ENCODE assay signal across 25 mouse cellular contexts in the genomic region with DNA sequence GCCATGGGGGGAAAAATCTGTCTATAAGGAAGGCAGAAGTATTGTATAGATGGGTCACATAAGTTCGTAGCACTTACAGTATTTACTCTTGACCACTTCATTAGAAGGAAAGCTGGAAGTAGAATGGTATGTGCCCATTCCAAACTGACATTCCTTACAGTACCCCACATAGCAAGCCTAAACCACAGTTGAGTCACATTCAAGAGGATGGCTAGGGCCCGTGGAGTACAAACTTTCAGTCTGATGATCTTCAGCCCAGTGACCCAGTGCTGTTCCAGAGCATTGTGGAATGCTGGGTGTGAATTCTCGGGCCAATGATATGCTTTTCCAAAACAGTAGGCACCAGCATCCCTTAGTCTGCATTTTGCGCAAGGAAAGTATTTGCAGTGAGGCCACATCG.
"Had no signal": no experiment of that assay in that cellular context is flagged by ENCODE, and none has a peak within 500 bp of the region (broad histone marks: within the 10 kb centered on the region; RNA-seq: fewer than 3 reads in every experiment).

No protein-coding gene starts in this region.

- H3K4me3 ChIP-seq: heart, embryonic 10.5 days; heart, embryonic 12.5 days; hindbrain, embryonic 10.5 days; hindbrain, embryonic 12.5 days; intestine, embryonic 15.5 days; layer of hippocampus, adult 2 months; left cerebral cortex, adult 2 months; limb, embryonic 10.5 days; limb, embryonic 12.5 days; liver, embryonic 13.5 days had no signal

- ATAC-seq: hindbrain, embryonic 16.5 days; inflammation-experienced regulatory T-cells, adult 6 months; intestine, embryonic 15.5 days; intestine, postnatal 0 days had no signal

- H3K27me3 ChIP-seq: heart, embryonic 12.5 days; hindbrain, embryonic 12.5 days; intestine, embryonic 15.5 days; limb, embryonic 12.5 days; liver, embryonic 13.5 days had no signal

- H3K9me3 ChIP-seq: heart, embryonic 10.5 days; heart, embryonic 12.5 days; hindbrain, embryonic 10.5 days; hindbrain, embryonic 12.5 days; intestine, embryonic 15.5 days; limb, embryonic 10.5 days; limb, embryonic 12.5 days; liver, embryonic 13.5 days had no signal

- H3K9ac ChIP-seq: heart, embryonic 12.5 days; hindbrain, embryonic 12.5 days; hindbrain, embryonic 14.5 days; intestine, embryonic 15.5 days; limb, embryonic 12.5 days; liver, embryonic 13.5 days had no signal

- H3K4me2 ChIP-seq: heart, embryonic 12.5 days; hindbrain, embryonic 12.5 days; hindbrain, embryonic 14.5 days; intestine, embryonic 15.5 days; limb, embryonic 12.5 days; liver, embryonic 11.5 days; liver, embryonic 13.5 days had no signal

- DNase-seq: gastrocnemius, postnatal 14 days; heart, adult 18-20 months; heart, postnatal 10 days; heart, postnatal 4 days; kidney, adult 18-20 months; kidney, adult 8-10 months; kidney, postnatal 10 days; kidney, postnatal 25 days; kidney, postnatal 4 days; liver; liver, embryonic 13.5 days had no signal

- H3K27ac ChIP-seq: heart, embryonic 10.5 days; hindbrain, embryonic 10.5 days; hindbrain, embryonic 12.5 days; hindbrain, embryonic 14.5 days; intestine, embryonic 15.5 days; layer of hippocampus, adult 2 months; left cerebral cortex, adult 2 months; limb, embryonic 10.5 days; limb, embryonic 12.5 days; liver, embryonic 13.5 days had no signal

- H3K4me1 ChIP-seq: heart, embryonic 10.5 days; heart, embryonic 12.5 days; hindbrain, embryonic 10.5 days; hindbrain, embryonic 12.5 days; intestine, embryonic 15.5 days; limb, embryonic 10.5 days; limb, embryonic 12.5 days; liver, embryonic 13.5 days had no signal

- H3K36me3 ChIP-seq: heart, embryonic 10.5 days; heart, embryonic 12.5 days; hindbrain, embryonic 10.5 days; hindbrain, embryonic 12.5 days; intestine, embryonic 15.5 days; limb, embryonic 10.5 days; limb, embryonic 12.5 days; liver, embryonic 13.5 days had no signal
